In the genomic region with DNA sequence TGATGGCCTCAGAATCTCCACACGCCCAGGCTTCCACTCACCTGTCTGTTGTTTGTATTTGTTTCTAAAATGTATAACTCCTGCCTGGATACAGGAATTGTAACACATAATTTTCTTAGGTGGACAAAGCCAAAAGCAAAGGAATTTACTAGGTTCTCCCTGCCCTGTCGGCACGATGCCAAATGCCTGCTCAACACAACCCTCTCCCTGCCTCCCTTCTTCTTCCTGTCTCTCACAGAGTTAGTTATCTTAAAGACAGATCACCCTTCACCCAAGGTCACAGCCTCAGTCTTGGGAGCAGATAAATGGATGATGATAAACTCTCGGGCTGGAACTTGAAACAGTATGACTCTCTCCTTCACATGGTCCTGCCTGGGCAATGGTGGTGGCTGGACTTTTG, we compare ENCODE assay signal across 19 mouse cellular contexts. TPM values are rescaled to one million over a fixed set of nuclear protein-coding genes. Genes with fewer than 3 reads are reported as not detected.
DNase-seq lines count a peak whose midpoint lies in the region; ATAC-seq lines count a peak whose summit lies in the region.
"Had no signal": no experiment of that assay in that cellular context is flagged by ENCODE, and none has a peak within 500 bp of the region (broad histone marks: within the 10 kb centered on the region; RNA-seq: fewer than 3 reads in every experiment).

No protein-coding gene starts in this region.

- H3K4me2 ChIP-seq in intestine, embryonic 14.5 days (ENCODE audit: low read length) = no peak overlapping the region
- no peak overlapping the region for H3K4me2 ChIP-seq in intestine, embryonic 16.5 days (ENCODE audit: low read depth, low read length)
- H3K4me2 ChIP-seq in lung, embryonic 16.5 days (ENCODE audit: low read depth, low read length) = no peak overlapping the region
- H3K4me2 ChIP-seq: hindbrain, embryonic 13.5 days; lung, embryonic 14.5 days; midbrain, embryonic 15.5 days; neural tube, embryonic 12.5 days had no signal

- H3K27me3 ChIP-seq in intestine, embryonic 14.5 days (replicated peaks; ENCODE audit: control insufficient read depth, insufficient read depth, low read length) = no peaks in the 10 kb centered on the region
- H3K27me3 ChIP-seq in intestine, embryonic 16.5 days (replicated peaks; ENCODE audit: control insufficient read depth, insufficient read depth, low read length) = no peaks in the 10 kb centered on the region
- H3K27me3 ChIP-seq in lung, embryonic 16.5 days (ENCODE audit: control insufficient read depth, insufficient read depth, low read depth, low read length) = no peaks in the 10 kb centered on the region
- H3K27me3 ChIP-seq: hindbrain, embryonic 13.5 days; midbrain, embryonic 15.5 days; neural tube, embryonic 12.5 days had no signal

- no peak overlapping the region for H3K4me3 ChIP-seq in intestine, embryonic 14.5 days (ENCODE audit: low read depth, low read length)
- H3K4me3 ChIP-seq in intestine, embryonic 16.5 days (ENCODE audit: low read length) = no peak overlapping the region
- no peak overlapping the region for H3K4me3 ChIP-seq in lung, embryonic 16.5 days (ENCODE audit: low read length)
- H3K4me3 ChIP-seq: forebrain, embryonic 10.5 days; hindbrain, embryonic 13.5 days; midbrain, embryonic 15.5 days; neural tube, embryonic 12.5 days had no signal

- H3K36me3 ChIP-seq in intestine, embryonic 14.5 days (ENCODE audit: control insufficient read depth, insufficient read depth, low read length) = no peaks in the 10 kb centered on the region
- H3K36me3 ChIP-seq in intestine, embryonic 16.5 days (ENCODE audit: control insufficient read depth, insufficient read depth, low read length) = no peaks in the 10 kb centered on the region; the same call in 1 of the 2 replicates
- peaks cover 6% of the 10 kb centered on the region; the same call in 1 of the 2 replicates for H3K36me3 ChIP-seq in lung, embryonic 16.5 days (ENCODE audit: control insufficient read depth, insufficient read depth, low read length)
- H3K36me3 ChIP-seq: forebrain, embryonic 10.5 days; hindbrain, embryonic 13.5 days; midbrain, embryonic 15.5 days; neural tube, embryonic 12.5 days had no signal

- H3K9me3 ChIP-seq in intestine, embryonic 14.5 days (ENCODE audit: control insufficient read depth, low read length) = no peaks in the 10 kb centered on the region
- no peaks in the 10 kb centered on the region for H3K9me3 ChIP-seq in intestine, embryonic 16.5 days (ENCODE audit: control insufficient read depth, low read length)
- H3K9me3 ChIP-seq in lung, embryonic 16.5 days (ENCODE audit: control insufficient read depth, low read length) = no peaks in the 10 kb centered on the region
- H3K9me3 ChIP-seq: forebrain, embryonic 10.5 days; hindbrain, embryonic 13.5 days; midbrain, embryonic 15.5 days; neural tube, embryonic 12.5 days had no signal

- ATAC-seq in intestine, embryonic 14.5 days (replicated peaks; ENCODE audit: low FRiP score, low TSS enrichment, low read depth) = no peak
- ATAC-seq in intestine, embryonic 16.5 days = no peak
- ATAC-seq in lung, embryonic 16.5 days (ENCODE audit: low read depth) = no peak
- ATAC-seq in inflammation-experienced regulatory T-cells, adult 6 months = no peak
- ATAC-seq: forebrain, embryonic 16.5 days; midbrain, embryonic 15.5 days had no signal

- no peak overlapping the region for H3K9ac ChIP-seq in intestine, embryonic 14.5 days (ENCODE audit: low read length)
- H3K9ac ChIP-seq in intestine, embryonic 16.5 days (ENCODE audit: low read depth, low read length) = no peak overlapping the region
- H3K9ac ChIP-seq in lung, embryonic 16.5 days (ENCODE audit: low read length) = no peak overlapping the region
- H3K9ac ChIP-seq: hindbrain, embryonic 13.5 days; liver, embryonic 14.5 days; lung, embryonic 14.5 days; midbrain, embryonic 15.5 days; neural tube, embryonic 12.5 days had no signal

- no peak overlapping the region for H3K27ac ChIP-seq in intestine, embryonic 14.5 days (ENCODE audit: low read depth)
- no peak overlapping the region for H3K27ac ChIP-seq in intestine, embryonic 16.5 days (ENCODE audit: low read length)
- 0 out of 2 replicates have a peak overlapping the region, but pooled peaks have one; percentile 4 for H3K27ac ChIP-seq in lung, embryonic 16.5 days (ENCODE audit: low read length)
- H3K27ac ChIP-seq: forebrain, embryonic 10.5 days; hindbrain, embryonic 13.5 days; liver, embryonic 14.5 days; midbrain, embryonic 15.5 days; neural tube, embryonic 12.5 days had no signal

- DNase-seq in intestine, embryonic 14.5 days (ENCODE audit: low spot score) = peak; percentile 43
- no peak for DNase-seq in lung, postnatal 25 days (ENCODE audit: low spot score)
- DNase-seq in adrenal gland, adult 2 months = peak; percentile 58
- DNase-seq in adrenal gland, postnatal 25 days = peak; percentile 50
- DNase-seq: cerebellum, adult 9-11 months; gastrocnemius, postnatal 14 days; heart, adult 18-20 months; lung, embryonic 14.5 days; lung, postnatal 4 days had no signal

- WGBS in intestine, embryonic 14.5 days = 52% methylated on average over 4 of the region's 4 CpGs
- 53% methylated on average over 4 of the region's 4 CpGs for WGBS in intestine, embryonic 16.5 days
- 47% methylated on average over 4 of the region's 4 CpGs for WGBS in lung, embryonic 16.5 days

- H3K4me1 ChIP-seq in intestine, embryonic 14.5 days (replicated peaks; ENCODE audit: control insufficient read depth, insufficient read depth, low read length) = no peaks in the 10 kb centered on the region
- H3K4me1 ChIP-seq in intestine, embryonic 16.5 days (ENCODE audit: control insufficient read depth, insufficient read depth, low read length) = no peaks in the 10 kb centered on the region
- peaks cover 9% of the 10 kb centered on the region; the same call in 1 of the 2 replicates for H3K4me1 ChIP-seq in lung, embryonic 16.5 days (replicated peaks; ENCODE audit: control insufficient read depth, insufficient read depth, low read length)
- H3K4me1 ChIP-seq: forebrain, embryonic 10.5 days; hindbrain, embryonic 13.5 days; midbrain, embryonic 15.5 days; neural tube, embryonic 12.5 days had no signal

RNA-seq across cellular contexts. Expression of a gene that starts 35.6 kb away (rescaled TPM):
- 69.6 and 70.2 TPM in 2 replicates for polyA plus RNA-seq in intestine, embryonic 14.5 days (2014; fragmentation: Nextera tagmentation; extraction: Ambion mirVana)
- polyA plus RNA-seq in intestine, embryonic 16.5 days (2015; fragmentation: Nextera tagmentation; extraction: Ambion mirVana) = 46.6 and 49.0 TPM in 2 replicates
- polyA plus RNA-seq in lung, embryonic 16.5 days (2015; fragmentation: Nextera tagmentation; extraction: Ambion mirVana) = 127 and 131 TPM in 2 replicates
- 10 to 100 TPM; 38.9 to 51.2 TPM for total RNA-seq in adrenal gland, adult 2 months (2021)
- 30.2 and 38.6 TPM in 2 replicates for polyA plus RNA-seq in adrenal gland, adult 2 months (2012; rRNA removed)
- 61.8 and 86.5 TPM in 2 replicates for total RNA-seq in adrenal gland, postnatal 25 days (2021)
- polyA plus RNA-seq in inflammation-experienced regulatory T-cells, adult 6 months (2017; shearing (Covaris generic)) = not detected
- total RNA-seq: common myeloid progenitor, adult 5-6 weeks had no signal

Comparison
In these comparisons a context has a peak if more than half of its experiments do, and no peak if none do; other contexts are left out.
1. RNA of a gene that starts 35.6 kb away (polyA plus RNA-seq): 127 to 131 TPM in lung, embryonic 16.5 days, 69.6 to 70.2 TPM in intestine, embryonic 14.5 days, 46.6 to 49.0 TPM in intestine, embryonic 16.5 days and 30.2 to 38.6 TPM in adrenal gland, adult 2 months; not detected in inflammation-experienced regulatory T-cells, adult 6 months; every median in the first group is over 10 times any median in the second.